Mouse (Mus musculus) A20 (cell line): Measurements from ENCODE around the gene Ccdc93.

Source experiments
- DNase-seq: peaks from one replicate; pipeline ENCODE4 v3.0.0-alpha.2; 2011; ENCODE audit warnings: low read depth, low spot score

The Ccdc93 gene

DNA sequence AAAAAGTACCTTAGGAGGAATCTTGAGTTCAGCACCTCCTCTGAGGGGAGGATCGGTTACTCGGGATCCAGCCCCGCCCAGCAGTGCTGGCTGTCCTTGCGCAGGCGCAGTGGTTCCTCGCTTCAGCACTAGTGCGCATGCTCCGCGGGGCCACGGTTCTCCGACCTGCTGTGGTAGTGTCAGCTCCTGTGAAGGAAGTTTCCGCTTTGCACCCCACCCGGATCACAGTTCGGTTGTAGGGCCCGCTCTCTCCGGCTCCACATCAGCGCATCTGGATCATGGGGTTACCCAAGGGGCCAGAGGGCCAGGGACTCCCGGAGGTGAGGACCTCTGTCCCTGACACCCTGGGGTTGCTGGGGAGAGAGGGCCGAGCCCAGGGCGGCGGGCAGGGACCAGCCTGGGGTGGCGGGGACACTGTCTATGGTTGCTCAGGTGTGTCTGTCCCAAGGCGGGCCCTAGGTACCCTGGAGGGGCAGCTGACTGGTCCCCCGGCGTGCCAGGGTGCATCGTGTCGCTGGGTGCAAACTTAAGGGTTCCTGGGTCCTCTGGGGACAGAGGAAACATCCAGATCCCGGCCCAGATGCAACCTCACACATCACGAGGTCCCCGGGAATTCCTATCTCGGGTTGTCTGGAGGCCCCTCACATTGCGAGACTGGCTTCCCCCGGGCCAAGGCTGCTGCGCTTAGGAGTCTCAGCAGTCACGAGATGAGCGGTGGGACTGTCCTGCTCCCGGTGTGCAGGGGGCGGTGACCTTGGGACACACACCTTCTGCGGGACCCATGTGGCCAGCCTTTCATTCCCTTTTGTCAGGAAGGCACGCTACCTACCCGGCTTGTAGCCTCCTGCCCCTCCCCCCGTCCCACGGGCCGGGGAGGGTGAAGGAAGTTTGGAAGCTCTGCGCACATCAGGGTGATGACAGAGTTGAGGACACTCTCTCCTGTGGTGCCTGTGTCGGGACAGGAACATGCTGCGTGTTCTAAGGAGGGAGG is at the start of gene Ccdc93:
Gene Ccdc93, plus strand, starts transcription at position 112 of the 991 bp plus-strand sequence.
- DNase-seq = peak; percentile 95

GRCm38 (mm10) chr1:121381562-121381961 is 49.3 kb upstream of the Ccdc93 start:
- no peak for DNase-seq

DNA sequence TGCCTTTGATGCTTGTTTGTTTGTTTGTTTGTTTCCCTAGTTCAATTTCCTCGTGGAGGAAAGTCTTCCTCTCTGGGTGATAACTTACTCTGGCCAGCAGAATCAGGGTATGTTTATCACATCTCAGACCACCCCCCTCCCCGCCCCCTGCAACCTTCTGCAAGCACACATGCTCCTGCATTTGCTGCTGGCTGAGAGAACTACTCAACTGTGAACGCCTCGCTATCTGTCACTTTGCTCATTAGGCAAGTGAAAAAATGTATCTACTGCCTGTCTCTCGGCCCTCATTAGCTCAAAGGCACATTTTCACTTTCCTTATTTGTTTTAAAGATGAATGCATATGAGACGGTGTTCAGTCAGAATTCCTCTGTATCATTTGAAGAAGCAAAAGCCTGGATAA is 42.5 kb upstream of the Ccdc93 start:
- DNase-seq = peak; percentile 61

GRCm38 (mm10) chr1:121388732-121389131 is 42.1 kb upstream of the Ccdc93 start:
- DNase-seq = peak; percentile 49

DNA sequence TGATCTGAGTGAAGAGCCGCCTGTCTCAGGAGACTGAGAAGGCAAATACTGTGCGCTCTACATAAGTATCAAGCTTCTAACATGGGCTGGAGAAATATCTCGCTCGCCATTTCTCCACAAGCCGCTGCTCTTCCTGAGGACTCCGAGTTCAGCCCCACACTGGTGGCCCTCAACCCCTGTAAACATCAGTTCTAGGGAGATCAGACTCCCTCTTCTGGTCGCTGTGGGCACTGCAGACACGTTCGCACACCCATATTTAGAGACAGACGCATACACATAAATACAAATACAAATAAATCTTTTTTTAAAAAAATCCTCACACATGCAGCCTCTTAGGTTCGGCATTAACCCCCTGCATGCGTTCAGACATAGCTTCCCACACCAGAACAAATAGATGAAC is 41.3 kb upstream of the Ccdc93 start:
- DNase-seq = peak; percentile 79

GRCm38 (mm10) chr1:121390003-121390402 is 40.8 kb upstream of the Ccdc93 start:
- no peak for DNase-seq

DNA sequence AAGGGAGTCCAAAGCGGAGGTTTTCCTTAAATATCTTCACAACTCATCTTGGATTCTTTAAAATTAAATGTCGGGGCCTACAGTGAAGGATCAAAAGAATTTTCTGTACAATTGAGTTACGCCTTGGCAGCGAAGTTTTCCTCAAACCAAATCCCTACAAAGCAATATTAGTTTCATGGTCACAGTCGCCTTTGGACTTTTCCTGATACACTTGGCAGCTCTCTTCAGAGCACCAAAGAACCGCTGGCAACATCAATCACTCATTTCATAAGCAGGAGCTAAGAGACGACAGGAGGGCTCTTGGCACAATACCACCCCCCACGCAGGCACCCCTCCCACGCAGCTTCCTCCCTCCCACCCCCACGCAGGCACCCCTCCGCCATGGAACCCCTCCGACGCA is 40.4 kb upstream of the Ccdc93 start:
- DNase-seq = no peak

GRCm38 (mm10) chr1:121390855-121391254 is 40.0 kb upstream of the Ccdc93 start:
- no peak for DNase-seq

- DNase-seq = no peak
Observed at GRCm38 (mm10) chr1:121393117-121393516, 37.7 kb upstream of the Ccdc93 start.

- no peak for DNase-seq
Observed at GRCm38 (mm10) chr1:121394764-121395163, 36.1 kb upstream of the Ccdc93 start.

DNA sequence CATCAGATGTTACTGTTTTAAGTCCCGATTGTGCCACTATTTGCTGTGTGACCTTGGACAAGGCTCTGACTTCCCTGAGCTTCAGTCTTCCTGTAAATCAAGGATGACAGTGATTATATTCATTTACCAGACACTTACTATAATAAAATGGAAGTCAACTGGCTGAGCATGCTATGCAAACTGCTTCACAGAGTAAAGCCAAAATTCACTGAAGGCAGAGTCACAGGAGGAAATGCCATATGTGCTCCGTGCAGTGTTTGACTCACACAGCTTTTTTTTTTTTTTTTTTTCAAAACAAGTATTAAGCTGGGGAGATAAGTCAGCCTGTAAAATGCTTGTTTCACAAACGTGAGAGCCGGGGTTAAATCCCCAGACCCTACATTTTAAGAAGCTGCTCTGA is 34.3 kb upstream of the Ccdc93 start:
- no peak for DNase-seq

- no peak for DNase-seq
Observed at GRCm38 (mm10) chr1:121398231-121398630, 32.6 kb upstream of the Ccdc93 start.

DNA sequence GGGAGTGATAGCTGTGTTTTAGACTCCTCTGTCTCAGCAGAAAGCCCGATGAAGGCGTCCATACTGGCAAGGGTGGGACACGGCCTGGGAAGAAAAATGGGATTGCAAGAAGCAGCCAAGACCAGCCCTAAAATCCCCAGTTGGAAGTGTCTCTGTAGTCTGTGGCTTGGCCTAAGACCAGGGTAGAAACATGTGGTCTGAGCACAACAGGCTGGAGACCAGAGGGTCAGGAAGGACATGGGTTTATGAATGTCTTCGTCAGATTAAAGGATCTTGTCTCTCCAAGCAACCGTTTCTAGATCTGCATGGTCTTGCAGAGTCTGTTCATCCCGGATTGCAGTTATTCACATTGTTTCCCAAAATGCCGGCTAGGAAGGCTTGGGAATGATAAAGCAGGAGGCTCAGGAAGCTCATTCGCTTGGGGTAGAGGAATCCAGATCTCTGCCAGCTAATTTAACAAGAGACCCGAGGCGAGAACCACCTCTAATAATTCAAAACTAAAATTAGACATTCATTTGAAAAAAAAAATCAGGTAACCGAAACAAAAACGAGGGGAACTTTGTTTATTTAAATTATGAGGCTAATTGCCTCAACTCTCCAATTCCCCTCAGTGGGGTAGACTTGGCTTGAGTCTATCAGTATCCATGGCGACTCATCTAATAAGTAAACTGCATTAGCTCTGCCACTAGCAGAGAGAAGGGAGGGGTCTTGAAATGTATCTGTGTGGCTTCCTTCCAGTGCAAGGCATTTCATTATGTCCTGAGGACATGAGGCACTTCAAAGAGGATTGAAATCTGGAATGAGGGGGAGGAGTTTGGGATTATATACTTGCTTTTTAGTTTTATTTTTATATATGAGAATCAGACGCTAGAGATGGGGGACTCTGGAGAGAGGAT is 31.6 kb upstream of the Ccdc93 start:
- peak; percentile 25 for DNase-seq

- peak; percentile 61 for DNase-seq
Observed at GRCm38 (mm10) chr1:121400243-121400642, 30.6 kb upstream of the Ccdc93 start.

- DNase-seq = no peak
Observed at GRCm38 (mm10) chr1:121419084-121419483, 11.8 kb upstream of the Ccdc93 start.

DNA sequence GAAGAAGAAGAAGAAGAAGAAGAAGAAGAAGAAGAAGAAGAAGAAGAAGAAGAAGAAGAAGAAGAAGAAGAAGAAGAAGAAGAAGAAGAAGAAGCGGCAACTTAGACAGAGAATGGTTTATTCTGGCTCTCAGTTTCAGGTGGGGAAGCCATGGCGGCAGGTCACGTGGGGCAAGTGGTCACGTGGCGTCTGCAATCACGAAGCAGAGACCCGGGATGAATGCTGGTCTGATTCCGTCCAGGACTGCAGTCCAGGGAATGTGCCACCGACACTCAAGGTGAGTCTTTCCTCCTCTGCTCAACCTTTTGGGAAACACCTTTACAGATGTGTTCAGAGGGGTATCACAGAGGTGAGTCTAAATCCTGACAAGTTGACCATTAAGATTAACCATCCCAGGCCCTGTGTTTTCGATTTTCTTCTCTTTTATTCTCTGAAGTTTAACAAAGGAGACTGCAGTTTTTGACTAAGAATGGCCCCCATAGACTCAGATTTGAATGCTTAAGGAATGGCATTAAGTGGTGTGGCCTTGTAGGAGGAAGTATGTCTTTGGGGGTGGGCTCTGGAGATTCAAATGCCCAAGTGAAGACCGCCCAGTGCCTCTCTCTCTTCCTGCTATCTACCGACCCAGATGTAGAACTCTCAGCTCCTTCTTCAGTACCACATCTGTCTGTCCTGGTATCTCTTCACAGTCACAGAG is 11.1 kb upstream of the Ccdc93 start:
- no peak for DNase-seq

DNA sequence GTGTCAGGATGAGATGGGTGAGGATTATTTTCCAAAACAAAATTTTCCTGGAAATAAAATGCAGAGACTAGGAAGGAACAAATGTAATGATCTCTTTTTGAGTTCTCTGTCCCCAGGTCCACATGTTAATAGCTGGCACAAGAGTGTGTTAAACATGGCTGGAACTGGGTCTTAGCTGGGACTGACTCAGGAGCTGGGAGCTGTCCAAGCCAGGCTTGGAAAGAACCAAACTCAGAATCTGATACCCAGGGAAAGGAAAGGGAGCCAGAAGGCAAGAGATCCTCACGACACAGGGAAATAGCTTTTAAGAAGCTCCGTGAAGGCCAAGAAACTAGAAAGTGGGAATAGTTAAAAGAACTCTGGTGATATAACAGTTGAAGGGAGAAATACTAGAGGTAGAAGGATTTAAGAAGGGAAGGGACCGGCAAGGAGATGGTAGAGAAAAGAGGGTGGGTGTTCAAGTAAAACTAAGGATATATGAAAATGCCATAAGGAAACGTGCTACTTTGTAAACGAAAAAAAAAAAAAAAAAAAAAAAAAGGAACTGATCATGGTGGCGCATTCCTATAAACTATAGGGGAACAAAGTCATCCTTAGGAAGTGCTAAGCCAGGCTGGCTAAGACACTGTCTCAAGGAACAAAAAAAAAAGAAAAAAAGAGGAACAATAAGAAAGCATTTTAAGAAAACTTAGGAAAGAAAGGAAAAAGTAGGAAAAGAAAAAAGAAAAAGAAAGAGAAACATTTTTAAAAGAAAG is 489 bp upstream of the Ccdc93 start:
- DNase-seq = peak; percentile 7

DNA sequence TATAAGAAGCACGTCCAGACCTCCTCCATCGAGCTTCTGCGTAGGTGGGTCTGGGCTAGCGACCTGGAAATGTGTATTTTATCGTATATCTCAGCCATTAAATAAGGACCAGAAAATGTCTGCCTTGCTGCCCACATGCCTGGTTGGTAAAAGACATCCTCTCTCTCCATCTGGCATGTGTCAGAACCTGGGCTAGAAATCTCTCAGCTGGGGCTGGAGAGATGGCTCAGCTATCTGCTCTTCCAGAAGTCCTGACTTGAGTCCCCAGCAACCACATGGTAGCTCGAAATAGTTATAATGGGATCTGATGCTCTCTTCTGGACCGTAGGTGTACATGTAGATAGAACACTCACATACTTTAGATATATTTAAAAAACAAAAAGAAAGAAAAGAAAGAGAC is 5.1 kb downstream of the Ccdc93 start:
- no peak for DNase-seq

- peak; percentile 68 for DNase-seq
Observed at GRCm38 (mm10) chr1:121440535-121441381, 9.9 kb downstream of the Ccdc93 start.

- DNase-seq = no peak
Observed at GRCm38 (mm10) chr1:121444147-121444546, 13.3 kb downstream of the Ccdc93 start.
